Mouse (Mus musculus) layer of hippocampus, adult 2 months (tissue): Measurements from ENCODE around the gene Trir. TPM values are rescaled to one million over a fixed set of nuclear protein-coding genes. Genes with fewer than 3 reads are reported as not detected.

Experiments used
- DNase-seq, 2 experiments: peaks; one replicate each; pipeline ENCODE4 v3.0.0; 2022; ENCODE audit warnings: low spot score in 2 of 2
- H3K27ac ChIP-seq: fragments of 200-600 bp; 2 replicates; pipeline ENCODE4 v1.8.1; 2022
- H3K4me3 ChIP-seq: fragments of 200-600 bp; 2 replicates; pipeline ENCODE4 v1.8.1; 2022; ENCODE audit warnings: mild to moderate bottlenecking
- CTCF ChIP-seq: fragments of 200-600 bp; conservative IDR thresholded peaks from 2 replicates; pipeline ENCODE4 v1.8.1; 2022; ENCODE audit warnings: antibody characterized with exemption, mild to moderate bottlenecking, moderate library complexity
- microRNA-seq, 2 experiments: library from miRNA; unstranded; fragments of <30 nt; microRNA quantifications; one replicate each; pipeline ENCODE4 v1.2.0; 2021
- total RNA-seq, 2 experiments: library from RNA; stranded (reverse); gene quantifications; 2 replicates each; pipeline ENCODE4 v1.2.3; 2021

Trir gene
- total RNA-seq, 2 experiments from 2014 or later: 125 to 136 TPM

DNA sequence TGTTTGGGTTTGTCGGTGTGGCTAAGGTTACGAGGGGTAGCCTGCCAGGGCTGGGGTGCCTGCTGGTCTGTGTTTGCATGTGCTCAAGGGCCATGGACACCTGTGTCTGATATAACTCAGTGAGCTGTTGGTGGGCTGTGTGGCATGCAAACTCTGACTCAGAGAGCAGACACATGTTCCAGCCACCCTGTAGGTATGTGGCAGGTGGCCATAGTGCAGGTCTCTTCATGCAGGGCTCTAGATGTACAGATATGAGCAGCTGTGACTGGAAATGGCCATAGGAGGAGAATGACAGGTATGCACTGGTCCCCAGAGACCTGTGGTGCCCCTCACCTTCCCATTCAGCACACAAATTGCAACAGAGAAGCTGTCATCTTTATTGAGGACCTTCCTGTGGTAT is 40.5 kb downstream of the Trir start:
- TF ChIP-seq CTCF: no peak
- Histone ChIP-seq H3K4me3 (no peak overlapping the region), H3K27ac (no peak overlapping the region)
- DNase-seq: no peak

DNA sequence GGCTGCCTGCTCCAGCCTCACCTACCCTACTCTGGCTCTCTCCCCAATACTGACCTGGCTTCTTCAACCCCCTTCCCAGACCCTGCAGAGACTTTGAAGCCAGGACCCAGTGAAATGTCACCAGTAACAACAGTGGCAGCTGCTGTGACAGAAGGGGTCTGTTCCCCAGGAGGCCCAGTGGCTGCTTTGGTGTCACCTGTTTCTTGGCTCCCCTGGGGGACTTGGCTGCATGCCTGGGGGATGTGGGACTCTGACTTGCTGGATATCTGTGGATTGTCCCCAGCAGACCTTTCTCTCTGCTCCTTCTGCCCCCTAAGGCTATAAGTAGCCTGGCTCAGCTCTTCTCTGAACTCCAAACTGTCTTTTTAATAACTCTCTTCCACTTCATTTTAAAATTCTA is 41.4 kb downstream of the Trir start, which contains the start of gene Gm5741:
Gene Gm5741, minus strand, starts transcription at position 1 of the 400 bp plus-strand sequence.
- TF ChIP-seq CTCF: no peak
- H3K27ac ChIP-seq: no peak within 1 kb of the TSS
- H3K4me3 ChIP-seq: no peak within 1 kb of the TSS
- no peak for DNase-seq

DNA sequence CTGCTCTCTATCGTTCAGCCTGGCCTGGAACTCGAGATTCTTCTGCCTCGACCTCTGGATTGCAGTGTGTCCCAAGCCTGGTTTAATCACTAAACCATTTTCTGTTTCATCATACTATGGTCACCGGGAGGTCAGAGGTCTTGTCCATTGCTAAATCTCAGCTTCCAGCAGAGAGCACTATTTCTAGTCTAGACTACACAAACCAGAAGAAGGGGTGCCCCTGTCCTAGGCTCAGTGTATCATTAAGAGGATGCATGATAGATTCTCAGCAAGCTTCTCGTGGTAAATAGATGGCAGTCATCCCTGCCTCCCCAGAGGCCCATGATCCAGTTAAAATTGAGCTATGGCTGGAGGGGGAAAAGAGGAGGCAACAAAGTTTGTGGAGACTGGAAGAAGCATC is 44.4 kb downstream of the Trir start:
- no peak for DNase-seq
- Histone ChIP-seq H3K4me3 (peak overlapping the region; percentile 92), H3K27ac (peak overlapping the region; percentile 93)
- no peak for TF ChIP-seq CTCF

DNA sequence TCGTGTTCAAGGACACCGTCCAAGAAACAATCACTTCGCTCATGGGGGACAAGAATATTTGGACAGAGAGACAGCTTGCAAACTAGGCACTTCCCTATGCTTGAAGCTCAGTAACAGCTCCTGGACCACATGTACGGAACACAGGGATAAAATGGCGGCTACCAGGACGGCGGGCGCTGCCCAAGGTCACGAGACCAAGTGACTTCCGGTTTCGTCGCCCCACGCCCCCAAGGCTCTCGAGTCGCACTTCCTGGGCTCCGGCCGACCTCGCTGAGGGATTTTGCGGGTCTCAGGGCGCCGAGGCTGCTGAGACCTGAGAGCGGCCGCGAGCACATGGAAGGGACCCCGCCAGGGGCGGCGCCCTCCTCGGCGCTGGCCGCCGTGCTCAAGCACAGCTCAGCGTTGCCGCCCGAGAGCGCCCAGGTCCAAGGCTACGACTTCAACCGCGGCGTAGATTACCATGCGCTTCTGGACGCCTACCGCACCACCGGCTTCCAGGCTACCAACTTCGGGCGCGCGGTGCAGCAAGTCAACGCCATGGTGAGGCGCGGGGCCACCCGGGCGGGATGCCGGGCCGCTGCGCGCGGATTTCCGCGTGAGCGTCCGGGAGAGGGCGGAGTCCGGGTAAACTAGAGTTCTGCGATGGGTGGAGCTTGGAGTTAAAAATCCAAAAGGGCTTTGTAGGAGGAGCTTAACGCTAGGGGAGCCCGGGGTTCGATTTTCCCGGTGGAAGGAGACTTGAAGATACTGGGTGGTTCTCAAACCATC is 45.1 kb downstream of the Trir start, which contains the start of gene Dhps:
Gene Dhps, plus strand, starts transcription at position 244 of the 768 bp plus-strand sequence.
- peak; percentile 43 for TF ChIP-seq CTCF
- peak within 1 kb of the TSS; percentile 92 for H3K4me3 ChIP-seq

DNA sequence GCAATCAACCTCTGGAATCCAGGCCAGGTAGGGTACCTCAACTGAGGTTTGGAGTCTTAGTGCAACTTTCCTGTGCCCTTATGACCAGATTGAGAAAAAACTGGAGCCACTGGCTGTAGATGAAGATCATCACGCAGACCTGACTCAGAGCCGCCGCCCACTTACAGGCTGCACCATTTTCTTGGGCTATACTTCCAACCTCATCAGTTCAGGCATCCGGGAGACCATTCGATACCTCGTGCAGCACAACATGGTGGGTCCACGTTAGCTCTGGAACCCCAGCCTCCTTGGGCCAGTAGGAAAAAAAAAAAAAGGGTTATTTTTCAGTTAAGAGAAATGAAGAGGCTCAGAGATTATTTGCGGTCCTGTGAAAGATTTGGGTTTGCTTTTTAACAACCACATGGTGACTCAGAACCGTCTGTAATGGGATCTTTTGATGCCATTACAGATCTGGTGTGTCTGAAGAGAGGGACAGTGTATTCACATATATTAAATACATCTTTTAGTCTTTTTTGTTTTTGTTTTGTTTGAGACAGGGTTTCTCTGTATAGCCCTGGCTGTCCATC is 45.8 kb downstream of the Trir start:
- peak overlapping the region; percentile 92 for H3K4me3 ChIP-seq
- no peak for DNase-seq
- no peak for TF ChIP-seq CTCF
- H3K27ac ChIP-seq: peak overlapping the region; percentile 93

More for the DNA sequence above, 45.1 kb downstream of the Trir start, which contains the start of gene Dhps:
- H3K27ac ChIP-seq: peak within 1 kb of the TSS; percentile 93
- DNase-seq: peak; percentile 88 to 92

DNA sequence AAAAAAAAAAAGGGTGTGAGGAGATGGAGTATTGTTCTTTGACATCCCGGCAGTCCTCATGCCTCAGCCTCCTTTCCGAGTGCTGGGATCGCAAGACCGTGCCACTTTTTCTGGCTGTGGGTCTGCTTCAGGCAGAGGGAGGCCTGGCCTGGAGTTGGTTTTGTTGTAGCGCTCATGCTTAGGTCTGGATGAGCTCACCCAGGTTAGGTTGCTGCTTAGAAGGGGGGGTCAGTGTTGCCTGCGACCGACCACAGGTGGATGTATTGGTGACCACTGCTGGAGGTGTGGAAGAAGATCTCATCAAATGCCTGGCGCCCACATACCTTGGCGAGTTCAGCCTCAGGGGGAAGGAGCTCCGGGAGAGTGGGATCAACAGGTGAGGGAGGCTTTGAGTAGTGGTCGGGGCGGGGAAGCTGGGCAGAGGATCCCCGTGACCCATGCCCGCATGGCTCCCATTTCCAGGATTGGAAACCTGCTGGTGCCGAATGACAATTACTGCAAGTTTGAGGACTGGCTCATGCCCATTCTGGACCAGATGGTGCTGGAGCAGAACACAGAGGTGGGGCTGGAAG is 46.5 kb downstream of the Trir start:
- TF ChIP-seq CTCF: no peak
- DNase-seq: no peak
- Histone ChIP-seq H3K27ac (0 out of 2 replicates have a peak overlapping the region, but pooled peaks have one; percentile 1), H3K4me3 (no peak overlapping the region)

DNA sequence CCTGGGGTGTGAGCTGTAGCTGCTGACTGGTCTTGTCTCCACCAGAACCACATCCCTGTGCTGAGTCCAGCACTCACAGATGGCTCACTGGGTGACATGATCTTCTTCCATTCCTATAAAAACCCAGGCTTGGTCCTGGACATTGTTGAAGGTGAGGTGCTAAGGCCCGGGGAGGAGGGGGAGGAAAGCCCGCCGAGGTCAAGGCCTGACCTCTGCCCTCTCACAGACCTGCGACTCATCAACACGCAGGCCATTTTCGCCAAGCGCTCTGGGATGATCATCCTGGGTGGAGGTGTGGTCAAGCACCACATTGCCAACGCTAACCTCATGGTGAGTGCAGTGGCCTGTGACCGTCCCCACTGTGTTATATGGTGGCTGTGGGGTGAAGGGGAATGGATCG is 47.5 kb downstream of the Trir start:
- DNase-seq: no peak
- Histone ChIP-seq H3K27ac (no peak overlapping the region), H3K4me3 (no peak overlapping the region)
- TF ChIP-seq CTCF: no peak

DNA sequence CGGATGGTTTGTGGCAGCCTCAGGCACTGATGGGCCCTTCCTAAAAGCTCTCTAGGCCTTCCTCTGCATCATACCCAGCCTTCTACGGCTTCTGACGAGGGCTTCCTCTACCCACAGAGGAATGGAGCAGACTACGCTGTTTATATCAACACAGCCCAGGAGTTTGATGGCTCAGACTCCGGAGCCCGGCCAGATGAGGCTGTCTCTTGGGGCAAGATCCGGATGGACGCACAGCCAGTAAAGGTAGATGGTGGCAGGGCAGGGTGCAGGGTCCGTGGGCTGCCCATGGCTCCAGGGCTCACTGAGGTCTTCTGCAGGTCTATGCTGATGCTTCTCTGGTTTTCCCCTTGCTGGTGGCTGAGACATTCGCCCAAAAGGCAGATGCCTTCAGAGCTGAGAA is 48.0 kb downstream of the Trir start:
- H3K27ac ChIP-seq: no peak overlapping the region
- no peak for TF ChIP-seq CTCF
- no peak overlapping the region for H3K4me3 ChIP-seq
- no peak for DNase-seq

DNA sequence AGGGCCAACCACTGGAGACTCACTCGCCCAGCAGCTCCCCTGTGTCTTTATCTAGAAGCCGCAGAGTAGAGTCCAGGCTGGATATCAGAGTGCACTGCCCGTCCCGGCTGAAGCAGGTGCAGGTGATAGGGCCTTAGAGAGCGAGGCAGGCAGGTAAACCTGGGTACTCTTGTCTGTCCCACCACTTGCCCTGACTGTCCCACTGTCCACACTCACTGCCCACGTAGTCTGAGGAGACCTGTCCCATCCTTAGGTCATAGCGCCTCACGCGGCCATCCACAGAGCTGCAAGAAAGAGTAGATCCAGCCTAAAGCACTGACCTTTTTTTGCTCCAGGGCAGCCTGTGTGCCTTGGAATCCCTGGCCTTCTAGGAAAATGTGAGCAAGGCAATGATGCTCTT is 49.4 kb downstream of the Trir start:
- no peak overlapping the region for H3K4me3 ChIP-seq
- peak; percentile 73 for TF ChIP-seq CTCF
- peak in 1 of 2 experiments; percentile 56 for DNase-seq
- no peak overlapping the region for H3K27ac ChIP-seq

DNA sequence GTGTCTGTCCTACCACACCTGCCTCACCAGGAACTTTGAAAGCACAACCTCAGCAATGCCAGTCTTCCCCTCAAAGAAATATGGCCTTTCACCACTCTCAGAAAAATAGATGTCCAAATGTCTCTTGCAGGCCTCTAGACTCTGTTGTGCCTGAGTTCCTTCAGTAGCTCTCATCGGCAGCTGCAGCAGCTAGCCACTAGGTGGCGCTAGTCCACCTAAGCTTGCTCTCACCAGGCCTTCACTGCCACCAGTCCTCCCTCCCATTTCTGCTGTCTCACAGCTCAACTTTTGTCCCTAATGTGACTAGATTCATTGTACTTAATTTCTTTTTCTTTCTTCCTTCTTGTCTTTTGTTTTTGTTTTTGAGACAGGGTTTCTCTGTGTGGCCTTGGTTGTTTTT is 50.4 kb downstream of the Trir start:
- TF ChIP-seq CTCF: peak; percentile 99
- Histone ChIP-seq H3K27ac (peak overlapping the region; percentile 7; the same call in 1 of the 2 replicates), H3K4me3 (no peak overlapping the region)
- peak; percentile 83 to 85 for DNase-seq

Small RNA genes within 50 kb of the gene (microRNA-seq; reads per million reads assigned to microRNA genes)
- gene Mir7070: 2.6 reads per million in 2 experiments

Other genes with a start within 250 kb of the Trir start
- 100 to 1,000 TPM; 408 to 482 TPM for gene Nfix, start 226.5 kb upstream of the Trir start, total RNA-seq
- 10 to 100 TPM; 11.9 TPM for gene Dand5, start 204.0 kb upstream of the Trir start, total RNA-seq
- 10 to 100 TPM; 23.3 to 26.1 TPM for gene Gadd45gip1, start 195.3 kb upstream of the Trir start, total RNA-seq
- 10 to 100 TPM; 63.4 to 75.9 TPM for gene Rad23a, start 186.2 kb upstream of the Trir start, total RNA-seq
- 100 to 1,000 TPM; 457 to 504 TPM for gene Calr, start 179.9 kb upstream of the Trir start, total RNA-seq
- 10 to 100 TPM; 49.7 to 58.0 TPM for gene Farsa, start 169.8 kb upstream of the Trir start, total RNA-seq
- 10 to 100 TPM; 17.6 to 19.8 TPM for gene Syce2, start 154.7 kb upstream of the Trir start, total RNA-seq
- gene Gcdh, start 132.9 kb upstream of the Trir start, total RNA-seq: 10 to 100 TPM; 37.5 to 41.2 TPM
- gene Klf1, start 124.9 kb upstream of the Trir start, total RNA-seq: not detected
- gene Dnase2a, start 118.3 kb upstream of the Trir start, total RNA-seq: 1 to 10 TPM; 3.9 to 5.7 TPM
- gene Mast1, start 89.5 kb upstream of the Trir start, total RNA-seq: 10 to 100 TPM; 78.9 to 85.5 TPM
- 1 to 10 TPM; 1.1 TPM for gene Rtbdn, start 79.8 kb upstream of the Trir start, total RNA-seq
- gene Gm49661, start 57.4 kb upstream of the Trir start, total RNA-seq: not detected
- 100 to 1,000 TPM; 323 to 345 TPM for gene Prdx2, start 57.2 kb upstream of the Trir start, total RNA-seq
- 10 to 100 TPM; 43.0 to 46.9 TPM for gene Rnaseh2a, start 57.1 kb upstream of the Trir start, total RNA-seq
- 10 to 100 TPM; 57.7 to 63.0 TPM for gene Junb, start 48.1 kb upstream of the Trir start, total RNA-seq
- gene Hook2, start 36.2 kb upstream of the Trir start, total RNA-seq: 1 to 10 TPM; 9.2 to 10.0 TPM
- gene Best2, start 12.3 kb upstream of the Trir start, total RNA-seq: not detected
- gene Asna1, start 1.5 kb upstream of the Trir start, total RNA-seq: 100 to 1,000 TPM; 119 to 122 TPM
- 100 to 1,000 TPM; 170 to 175 TPM for gene Tnpo2, start 10.1 kb downstream of the Trir start, total RNA-seq
- gene Fbxw9, start 33.2 kb downstream of the Trir start, total RNA-seq: 10 to 100 TPM; 22.6 to 23.5 TPM
- gene Gm5741, start 41.2 kb downstream of the Trir start, total RNA-seq: not detected
- gene Dhps, start 44.9 kb downstream of the Trir start, total RNA-seq: 10 to 100 TPM; 63.4 to 70.6 TPM
- gene Wdr83os, start 53.9 kb downstream of the Trir start, total RNA-seq: 10 to 100 TPM; 60.8 to 66.3 TPM
- gene Wdr83, start 54.5 kb downstream of the Trir start, total RNA-seq: 10 to 100 TPM; 26.7 to 29.0 TPM
- 10 to 100 TPM; 32.9 to 37.5 TPM for gene Man2b1, start 56.4 kb downstream of the Trir start, total RNA-seq
- 1 to 10 TPM; 7.8 to 8.6 TPM for gene Zfp791, start 96.3 kb downstream of the Trir start, total RNA-seq
- not detected for gene Cks1brt, start 125.1 kb downstream of the Trir start, total RNA-seq
- not detected for gene Olfr371, start 199.2 kb downstream of the Trir start, total RNA-seq